Mouse (Mus musculus): ENCODE data around the gene Gon4l.

Gon4l gene

GRCm38 (mm10) chr3:88906393-88907159 lies 71.5 kb downstream of the Gon4l start:
- no peak for DNase-seq (ENCODE audit: low read depth, low spot score)

GRCm38 (mm10) chr3:88912585-88912984 lies 77.6 kb downstream of the Gon4l start:
- no peak for DNase-seq (ENCODE audit: low read depth, low spot score)

GRCm38 (mm10) chr3:88913511-88914383 lies 78.7 kb downstream of the Gon4l start, which contains the start of gene Msto1:
Gene Msto1 (minus strand): TSS chr3:88913999.
- peak; percentile 83 for DNase-seq (ENCODE audit: low read depth, low spot score)

GRCm38 (mm10) chr3:88914384-88914810 lies 79.4 kb downstream of the Gon4l start:
- no peak for DNase-seq (ENCODE audit: low read depth, low spot score)

GRCm38 (mm10) chr3:88918981-88919380 lies 84.0 kb downstream of the Gon4l start:
- no peak for DNase-seq (ENCODE audit: low read depth, low spot score)

GRCm38 (mm10) chr3:88921411-88921810 lies 86.4 kb downstream of the Gon4l start:
- DNase-seq (ENCODE audit: low read depth, low spot score) = no peak

GRCm38 (mm10) chr3:88923989-88924591 lies 89.1 kb downstream of the Gon4l start:
- DNase-seq (ENCODE audit: low read depth, low spot score) = no peak

GRCm38 (mm10) chr3:88925651-88926050 lies 90.6 kb downstream of the Gon4l start:
- DNase-seq (ENCODE audit: low read depth, low spot score) = no peak

- DNase-seq (ENCODE audit: low read depth, low spot score) = no peak
Observed at GRCm38 (mm10) chr3:88929501-88929900, 94.5 kb downstream of the Gon4l start.

GRCm38 (mm10) chr3:88939071-88939470 lies 104.0 kb downstream of the Gon4l start:
- no peak for DNase-seq (ENCODE audit: low read depth, low spot score)

- DNase-seq (ENCODE audit: low read depth, low spot score) = peak; percentile 55
Observed at GRCm38 (mm10) chr3:88939749-88940148, 104.7 kb downstream of the Gon4l start.

GRCm38 (mm10) chr3:88942316-88942880 lies 107.4 kb downstream of the Gon4l start:
- no peak for DNase-seq (ENCODE audit: low read depth, low spot score)

- no peak for DNase-seq (ENCODE audit: low read depth, low spot score)
Observed at GRCm38 (mm10) chr3:88944109-88944508, 109.1 kb downstream of the Gon4l start.

GRCm38 (mm10) chr3:88949786-88950575 lies 115.0 kb downstream of the Gon4l start:
- DNase-seq (ENCODE audit: low read depth, low spot score) = peak; percentile 68

- peak; percentile 69 for DNase-seq (ENCODE audit: low read depth, low spot score)
Observed at GRCm38 (mm10) chr3:88950576-88951326, 115.7 kb downstream of the Gon4l start, which contains the start of the genes Ash1l and Dap3. Gene Ash1l (plus strand): TSS chr3:88950622. Gene Dap3 (minus strand): TSS chr3:88951181.

- peak; percentile 22 for DNase-seq (ENCODE audit: low read depth, low spot score)
Observed at GRCm38 (mm10) chr3:88951327-88951800, 116.3 kb downstream of the Gon4l start.

GRCm38 (mm10) chr3:88953246-88953645 lies 118.2 kb downstream of the Gon4l start:
- DNase-seq (ENCODE audit: low read depth, low spot score) = no peak

GRCm38 (mm10) chr3:88953736-88954135 lies 118.7 kb downstream of the Gon4l start:
- no peak for DNase-seq (ENCODE audit: low read depth, low spot score)
